Mouse (Mus musculus) layer of hippocampus, adult 9-11 months (tissue): Measurements from ENCODE around the gene Rassf3.

Experiments used
- DNase-seq: peaks from one replicate; pipeline ENCODE4 v3.0.0; 2022

Gene Rassf3

DNA sequence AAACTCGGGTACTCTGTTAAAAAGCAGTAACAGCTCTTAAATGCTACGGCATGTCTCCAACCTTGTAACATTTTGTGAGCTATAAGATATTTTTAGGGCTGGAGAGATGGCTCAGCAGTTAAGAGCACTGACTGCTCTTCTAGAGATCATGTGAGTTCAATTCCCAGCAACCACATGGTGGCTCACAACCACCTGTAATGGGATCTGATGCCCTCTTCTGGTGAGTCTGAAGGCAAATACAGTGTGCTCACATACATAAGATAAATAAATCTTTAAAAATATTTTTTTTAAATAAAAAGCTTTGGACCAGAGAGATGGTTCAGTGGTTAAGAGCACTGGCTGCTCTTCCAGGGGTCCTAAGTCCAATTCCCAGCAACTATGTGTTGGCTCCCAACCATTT lies 115.8 kb downstream of the Rassf3 start:
- DNase-seq = no peak
